Mouse (Mus musculus): ENCODE data around the gene Ubash3a. TPM values are rescaled to one million over a fixed set of nuclear protein-coding genes. Genes with fewer than 3 reads are reported as not detected.

Gene Ubash3a
- total and polyA plus RNA-seq, 3 experiments: 27.6 to 57.4 (median 30.2) TPM

DNA sequence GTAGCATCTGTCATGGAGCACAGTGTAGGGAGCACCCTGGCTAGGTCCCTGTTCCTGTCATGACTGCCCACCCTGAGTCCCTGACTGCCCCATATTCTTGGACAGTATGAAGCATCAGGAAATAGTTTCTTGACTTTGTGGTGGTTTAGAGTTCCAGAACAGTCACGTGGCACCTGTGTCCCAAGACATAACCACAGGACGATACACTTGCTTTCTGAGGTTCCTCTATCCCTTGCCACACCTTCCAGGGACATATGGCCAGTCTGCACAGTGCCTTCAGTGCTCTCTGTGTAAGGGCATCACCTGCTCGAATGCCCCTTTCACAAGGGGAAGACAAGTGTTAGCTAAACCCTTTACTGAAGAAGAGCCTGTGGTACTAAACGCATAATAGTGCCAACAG, 26.2 kb upstream of the Ubash3a start:
- no peak for DNase-seq (ENCODE audit: low read depth, low spot score)
- no peaks in the 10 kb centered on the region; a peak in 1 of 4 replicates for H3K27me3 ChIP-seq (ENCODE audit: control insufficient read depth in 1 of 2, insufficient read depth in 2 of 2, low read length in 2 of 2)
- no peak overlapping the region for H3K4me3 ChIP-seq (ENCODE audit: control insufficient read depth in 1 of 2, insufficient read depth in 1 of 2, low read depth in 2 of 2, low read length in 2 of 2)
- H3K9ac ChIP-seq (ENCODE audit: control insufficient read depth, low read depth, low read length, poor library complexity, severe bottlenecking): no peak overlapping the region
- 0 out of 4 replicates have a peak, but pooled peaks cover 0 to 5% of the 10 kb centered on the region in 2 experiments for H3K4me1 ChIP-seq (ENCODE audit: control insufficient read depth in 1 of 2, insufficient read depth in 2 of 2, low read length in 2 of 2)
- H3K79me2 ChIP-seq (ENCODE audit: control insufficient read depth, insufficient read depth, low read length, poor library complexity): no peaks in the 10 kb centered on the region
- H3K27ac ChIP-seq (ENCODE audit: control insufficient read depth, low read depth, low read length): no peak overlapping the region
- no peaks in the 10 kb centered on the region for H3K9me3 ChIP-seq (replicated peaks; ENCODE audit: insufficient read depth, low read length)
- TF ChIP-seq UBTF (IDR thresholded peaks at IDR 0.05; ENCODE audit: borderline replicate concordance, insufficient read depth, low read depth, low read length) (no peak), POLR2A (IDR thresholded peaks at IDR 0.05; ENCODE audit: control insufficient read depth in 1 of 2, insufficient read depth in 1 of 2, low read depth in 1 of 2, low read length in 2 of 2, poor library complexity in 1 of 2) (no peak), CHD2 (IDR thresholded peaks at IDR 0.05; ENCODE audit: low read length) (no peak), USF1 (IDR thresholded peaks at IDR 0.05; ENCODE audit: low read depth, low read length) (peak; percentile 60; the same call in 1 of the 2 replicates), E2F4 (IDR thresholded peaks at IDR 0.05; ENCODE audit: borderline replicate concordance, low read depth, low read length) (no peak), NELFE (IDR thresholded peaks at IDR 0.05; ENCODE audit: low read depth, low read length) (no peak)
- no peaks in the 10 kb centered on the region for H3K36me3 ChIP-seq (ENCODE audit: control insufficient read depth in 1 of 2, insufficient read depth in 2 of 2, low read length in 2 of 2)

- Histone ChIP-seq H3K4me1 (ENCODE audit: control insufficient read depth in 1 of 2, insufficient read depth in 2 of 2, low read length in 2 of 2) (0 out of 4 replicates have a peak, but pooled peaks cover 0 to 5% of the 10 kb centered on the region in 2 experiments), H3K79me2 (ENCODE audit: control insufficient read depth, insufficient read depth, low read length, poor library complexity) (no peaks in the 10 kb centered on the region), H3K4me3 (ENCODE audit: control insufficient read depth in 1 of 2, insufficient read depth in 1 of 2, low read depth in 2 of 2, low read length in 2 of 2) (no peak overlapping the region), H3K36me3 (ENCODE audit: control insufficient read depth in 1 of 2, insufficient read depth in 2 of 2, low read length in 2 of 2) (no peaks in the 10 kb centered on the region), H3K9ac (ENCODE audit: control insufficient read depth, low read depth, low read length, poor library complexity, severe bottlenecking) (no peak overlapping the region), H3K27me3 (ENCODE audit: control insufficient read depth in 1 of 2, insufficient read depth in 2 of 2, low read length in 2 of 2) (no peaks in the 10 kb centered on the region), H3K9me3 (replicated peaks; ENCODE audit: insufficient read depth, low read length) (no peaks in the 10 kb centered on the region), H3K27ac (ENCODE audit: control insufficient read depth, low read depth, low read length) (no peak overlapping the region)
- TF ChIP-seq CHD1 (IDR thresholded peaks at IDR 0.05; ENCODE audit: low read depth, low read length) (no peak), NELFE (IDR thresholded peaks at IDR 0.05; ENCODE audit: low read depth, low read length) (no peak), SIN3A (IDR thresholded peaks at IDR 0.05; ENCODE audit: low read length) (no peak), USF2 (IDR thresholded peaks at IDR 0.05; ENCODE audit: borderline replicate concordance in 1 of 2, insufficient read depth in 1 of 2, low read depth in 1 of 2, low read length in 2 of 2) (no peak), MAX (IDR thresholded peaks at IDR 0.05; ENCODE audit: low read length) (no peak), POLR2AphosphoS5 (IDR thresholded peaks at IDR 0.05; ENCODE audit: borderline replicate concordance, low read depth, low read length) (no peak), TBP (IDR thresholded peaks at IDR 0.05; ENCODE audit: low read depth, low read length) (no peak), RAD21 (IDR thresholded peaks at IDR 0.05; ENCODE audit: low read depth, low read length) (no peak), TCF12 (IDR thresholded peaks at IDR 0.05; ENCODE audit: low read depth, low read length) (no peak), CTCF (IDR thresholded peaks at IDR 0.05 in 2 of 3, conservative IDR thresholded peaks at IDR 0.05 in 1 of 3; ENCODE audit: control insufficient read depth in 1 of 3, insufficient read depth in 1 of 3, low read depth in 2 of 3, low read length in 3 of 3, poor library complexity in 1 of 3, severe bottlenecking in 1 of 3) (no peak), MAZ (IDR thresholded peaks at IDR 0.05; ENCODE audit: low read depth, low read length) (no peak), CHD2 (IDR thresholded peaks at IDR 0.05; ENCODE audit: low read length) (no peak), TAL1 (IDR thresholded peaks at IDR 0.05; ENCODE audit: low read length) (no peak), MYB (IDR thresholded peaks at IDR 0.05; ENCODE audit: low read depth, low read length) (no peak), USF1 (IDR thresholded peaks at IDR 0.05; ENCODE audit: low read depth, low read length) (no peak), NRF1 (IDR thresholded peaks at IDR 0.05; ENCODE audit: insufficient read depth, low read depth, low read length, poor library complexity, severe bottlenecking) (no peak), ELF1 (IDR thresholded peaks at IDR 0.05; ENCODE audit: low read depth, low read length) (no peak), MXI1 (IDR thresholded peaks at IDR 0.05; ENCODE audit: low read depth, low read length) (no peak), GABPA (IDR thresholded peaks at IDR 0.05; ENCODE audit: low read depth, low read length) (no peak), HCFC1 (IDR thresholded peaks at IDR 0.05; ENCODE audit: low read depth, low read length) (no peak)
- DNase-seq (ENCODE audit: low read depth, low spot score): no peak
These were observed 24.3 kb upstream of the Ubash3a start for GRCm38 (mm10) chr17:31183180-31183974.
